In the genomic region with DNA sequence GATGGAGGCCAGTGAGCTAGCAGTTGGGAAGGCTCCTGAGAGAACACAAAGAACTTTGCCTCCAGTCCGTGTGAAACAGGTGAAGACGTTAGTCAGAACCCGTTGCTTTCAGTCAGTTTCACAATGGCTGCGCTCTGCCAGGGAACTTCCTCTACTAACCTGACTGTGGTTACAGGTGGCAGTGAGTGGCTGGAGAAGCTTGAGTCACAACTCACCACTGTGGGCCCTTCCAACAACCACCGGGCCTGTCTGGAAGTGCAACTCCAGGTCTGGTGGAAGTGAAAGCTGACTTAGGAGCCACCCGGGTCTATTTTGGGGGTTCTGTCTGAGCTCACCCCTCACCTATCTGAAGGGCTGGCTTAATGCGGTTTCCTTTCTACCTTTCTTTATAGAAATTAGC, we compare ENCODE assay signal across 11 mouse cellular contexts.
DNase-seq lines count a peak whose midpoint lies in the region; ATAC-seq and TF ChIP-seq lines count a peak whose summit lies in the region.
"Had no signal": no experiment of that assay in that cellular context is flagged by ENCODE, and none has a peak within 500 bp of the region (broad histone marks: within the 10 kb centered on the region; RNA-seq: fewer than 3 reads in every experiment).

No protein-coding gene starts in this region.

- DNase-seq in lung, embryonic 14.5 days = no peak
- DNase-seq in lung, adult 2 months = no peak
- peak; percentile 21 for DNase-seq in spleen, adult 12 weeks (ENCODE audit: low spot score)
- no peak for DNase-seq in layer of hippocampus, postnatal 36 days
- no peak for DNase-seq in yolk sac, embryonic 10.5 days (ENCODE audit: low spot score)
- DNase-seq in adrenal gland, postnatal 14 days = no peak
- DNase-seq: cerebellum, postnatal 25 days; liver, embryonic 13.5 days had no signal

- no peak overlapping the region for H3K9ac ChIP-seq in lung, embryonic 14.5 days
- H3K9ac ChIP-seq in forebrain, embryonic 12.5 days = no peak overlapping the region
- H3K9ac ChIP-seq: liver, embryonic 13.5 days had no signal

- no peaks in the 10 kb centered on the region for H3K27me3 ChIP-seq in lung, embryonic 14.5 days (ENCODE audit: insufficient read depth, low read length)
- H3K27me3 ChIP-seq in forebrain, embryonic 12.5 days = no peaks in the 10 kb centered on the region
- H3K27me3 ChIP-seq: liver, embryonic 13.5 days had no signal

- no peak for TF ChIP-seq POLR2A in lung, adult 2 months (IDR thresholded peaks at IDR 0.05; ENCODE audit: borderline replicate concordance, extremely low read depth, low read depth, low read length)

- no peak overlapping the region for H3K4me2 ChIP-seq in lung, embryonic 14.5 days
- no peak overlapping the region for H3K4me2 ChIP-seq in forebrain, embryonic 12.5 days
- H3K4me2 ChIP-seq: liver, embryonic 13.5 days had no signal

- no peaks in the 10 kb centered on the region for H3K36me3 ChIP-seq in lung, embryonic 14.5 days (ENCODE audit: insufficient read depth)
- H3K36me3 ChIP-seq in forebrain, embryonic 12.5 days (replicated peaks) = no peaks in the 10 kb centered on the region
- H3K36me3 ChIP-seq: liver, embryonic 13.5 days had no signal

- no peak for ATAC-seq in lung, embryonic 14.5 days (ENCODE audit: insufficient read depth)
- peak; percentile 82 to 84 for ATAC-seq in hematopoietic stem cell, adult 5-6 weeks (replicated peaks in 1 of 2; ENCODE audit: insufficient read depth in 1 of 2, low FRiP score in 2 of 2, low TSS enrichment in 1 of 2, low read depth in 1 of 2, poor library complexity in 2 of 2, severe bottlenecking in 2 of 2)
- no peak for ATAC-seq in forebrain, embryonic 12.5 days (ENCODE audit: low FRiP score)
- ATAC-seq: midbrain, embryonic 16.5 days had no signal

- H3K9me3 ChIP-seq in lung, embryonic 14.5 days (ENCODE audit: low read depth, low read length) = no peaks in the 10 kb centered on the region
- no peaks in the 10 kb centered on the region for H3K9me3 ChIP-seq in forebrain, embryonic 12.5 days
- H3K9me3 ChIP-seq: liver, embryonic 13.5 days had no signal

- WGBS in lung, embryonic 14.5 days = 89% methylated on average over 7 of the region's 7 CpGs
- WGBS in lung, adult 2 months = 66% methylated on average over 7 of the region's 7 CpGs
- WGBS in forebrain, embryonic 12.5 days = 94% methylated on average over 7 of the region's 7 CpGs

- H3K27ac ChIP-seq in lung, embryonic 14.5 days (ENCODE audit: low read depth) = 0 out of 2 replicates have a peak overlapping the region, but pooled peaks have one; percentile 30
- no peak overlapping the region for H3K27ac ChIP-seq in forebrain, embryonic 12.5 days
- H3K27ac ChIP-seq: liver, embryonic 13.5 days had no signal

- TF ChIP-seq CTCF in lung, embryonic 14.5 days (IDR thresholded peaks at IDR 0.05; ENCODE audit: low read depth) = no peak
- no peak for TF ChIP-seq CTCF in lung, adult 2 months (IDR thresholded peaks at IDR 0.05; ENCODE audit: insufficient read depth, low read length)

- no peak overlapping the region for H3K4me3 ChIP-seq in lung, embryonic 14.5 days (ENCODE audit: low read depth, low read length)
- no peak overlapping the region for H3K4me3 ChIP-seq in lung, adult 2 months (replicated peaks; ENCODE audit: extremely low read depth, low read depth, low read length)
- no peak overlapping the region for H3K4me3 ChIP-seq in forebrain, embryonic 12.5 days (replicated peaks)
- H3K4me3 ChIP-seq: liver, embryonic 13.5 days had no signal

- H3K4me1 ChIP-seq in lung, embryonic 14.5 days (ENCODE audit: insufficient read depth) = peaks cover 7% of the 10 kb centered on the region
- H3K4me1 ChIP-seq in lung, adult 2 months (ENCODE audit: control insufficient read depth, insufficient read depth, low read length) = peaks cover 6% of the 10 kb centered on the region
- no peaks in the 10 kb centered on the region for H3K4me1 ChIP-seq in forebrain, embryonic 12.5 days
- H3K4me1 ChIP-seq: liver, embryonic 13.5 days had no signal

Comparison
In these comparisons a context has a peak if more than half of its experiments do, and no peak if none do; other contexts are left out.
1. ATAC-seq: peak in hematopoietic stem cell, adult 5-6 weeks (2 of 2); none in lung, embryonic 14.5 days (single experiment) and forebrain, embryonic 12.5 days (single experiment).